Mouse (Mus musculus) adrenal gland, adult 8-10 months (tissue): ENCODE measurements at regions not wholly inside any gene's neighbourhood (a gene's known extent, or its start where the extent isn't known, plus 50 kb on each side); places are given as distances from the start of the nearest gene placed in this dataset.

Experiments used
- DNase-seq: peaks from one replicate; pipeline ENCODE4 v3.0.0; 2022

DNA sequence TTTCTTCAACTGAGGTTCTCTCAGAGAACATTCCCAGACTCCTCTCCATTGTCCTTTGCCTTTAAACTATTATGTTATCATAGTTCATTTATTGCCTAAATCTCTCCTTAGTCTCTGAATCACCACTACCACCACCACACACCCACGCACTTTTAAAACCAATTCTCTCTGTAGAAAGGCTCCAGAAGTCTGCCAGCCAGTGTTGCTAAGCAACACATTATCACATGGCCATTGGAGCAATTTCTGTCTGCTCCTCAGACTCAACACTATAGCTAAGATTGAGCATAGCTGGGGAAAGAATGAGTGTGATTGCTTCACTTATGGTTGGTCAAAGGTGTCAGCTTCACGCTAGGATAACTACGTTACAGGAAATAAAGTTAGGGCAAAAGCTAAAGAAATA, 59.3 kb downstream of the Trap1a start:
- DNase-seq, result no peak

DNA sequence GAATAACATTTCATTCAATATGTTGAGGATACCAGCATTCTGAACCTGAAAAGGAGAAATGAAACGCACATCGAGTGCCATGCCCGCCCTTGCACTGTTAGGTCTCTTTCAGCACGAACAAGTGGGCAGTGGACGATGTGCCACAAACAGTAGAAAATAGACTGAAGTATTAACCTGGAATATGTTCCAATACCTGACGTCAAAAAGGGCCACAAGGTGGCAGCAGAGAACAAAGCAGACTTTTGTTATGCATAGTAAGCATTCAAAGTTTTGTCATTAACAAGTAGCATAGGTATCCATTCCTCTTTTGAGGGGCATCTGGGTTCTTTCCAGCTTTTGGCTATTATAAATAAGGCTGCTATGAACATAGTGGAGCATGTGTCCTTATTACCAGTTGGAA, 63.5 kb upstream of the D330045A20Rik start:
- peak; percentile 19 for DNase-seq

DNA sequence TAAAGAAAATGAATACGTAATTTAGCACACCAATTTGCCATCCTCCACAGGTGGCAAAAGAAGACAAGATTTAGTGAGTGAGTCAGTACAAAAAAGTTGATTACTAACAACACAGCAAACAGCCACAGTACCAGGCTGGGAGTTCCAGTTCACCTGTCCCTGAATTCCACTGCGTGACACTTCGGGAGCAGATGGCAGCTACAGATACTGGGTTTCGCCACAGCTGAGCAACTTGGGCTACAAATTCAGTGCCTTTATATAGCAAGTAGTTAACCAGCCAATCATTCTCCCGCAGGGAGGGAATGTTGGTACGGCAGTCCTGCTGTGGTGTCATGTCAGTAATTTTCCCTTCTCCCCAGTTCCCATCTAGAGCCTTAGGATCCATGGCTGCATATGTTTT, 60.3 kb upstream of the D330045A20Rik start:
- DNase-seq, result no peak

DNA sequence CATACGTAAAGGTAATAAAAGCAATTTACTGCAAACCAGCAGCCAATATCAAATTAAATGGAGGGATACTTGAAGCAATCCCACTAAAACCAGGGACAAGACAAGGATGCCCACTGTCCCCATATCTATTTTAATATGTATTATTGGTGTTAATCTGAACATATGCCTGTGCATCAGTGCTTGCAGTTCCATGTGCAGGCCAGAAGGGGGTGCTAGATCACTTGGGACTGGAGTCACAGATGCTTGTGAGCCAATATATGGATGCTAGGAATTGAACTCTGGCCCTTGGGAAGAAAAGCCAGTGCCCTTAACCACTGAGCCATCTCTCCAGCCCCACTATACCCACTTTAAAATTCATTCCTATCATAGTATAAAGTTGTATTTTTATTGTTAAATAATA, 55.9 kb upstream of the D330045A20Rik start:
- DNase-seq, result no peak
